Mouse (Mus musculus): ENCODE data around the gene Cracr2b.

The Cracr2b gene

GRCm38 (mm10) chr7:141492738-141493137 is 31.8 kb downstream of the Cracr2b start:
- no peak for DNase-seq

- no peak for DNase-seq
Measured at GRCm38 (mm10) chr7:141493729-141494128, 32.8 kb downstream of the Cracr2b start.

GRCm38 (mm10) chr7:141495379-141495778 is 34.5 kb downstream of the Cracr2b start:
- no peak for DNase-seq

- DNase-seq, result no peak
Measured at GRCm38 (mm10) chr7:141495940-141496339, 35.0 kb downstream of the Cracr2b start.

GRCm38 (mm10) chr7:141497600-141497999 is 36.7 kb downstream of the Cracr2b start:
- DNase-seq, result no peak

GRCm38 (mm10) chr7:141501820-141502555 is 41.1 kb downstream of the Cracr2b start:
- DNase-seq, result no peak

GRCm38 (mm10) chr7:141502556-141502905 is 41.6 kb downstream of the Cracr2b start:
- DNase-seq, result no peak

- no peak for DNase-seq
Measured at GRCm38 (mm10) chr7:141506278-141506677, 45.4 kb downstream of the Cracr2b start.

GRCm38 (mm10) chr7:141508160-141508559 is 47.3 kb downstream of the Cracr2b start:
- DNase-seq, result no peak

GRCm38 (mm10) chr7:141510196-141510595 is 49.3 kb downstream of the Cracr2b start:
- DNase-seq, result no peak

- no peak for DNase-seq
Measured at GRCm38 (mm10) chr7:141510681-141511191, 49.8 kb downstream of the Cracr2b start.

Data from kidney, postnatal 14 days (tissue).